Mouse (Mus musculus) frontal cortex, postnatal 14 days (tissue): ENCODE measurements around the gene Sumo3.

Source experiments
- DNase-seq, 2 experiments: peaks; one replicate each; pipeline ENCODE4 v3.0.0; 2022; ENCODE audit warnings: low spot score in 2 of 2

Sumo3 gene

GRCm38 (mm10) chr10:77626036-77626435 lies 20.1 kb downstream of the Sumo3 start:
- no peak for DNase-seq

GRCm38 (mm10) chr10:77626591-77626990 lies 20.7 kb downstream of the Sumo3 start:
- DNase-seq, result no peak

GRCm38 (mm10) chr10:77627497-77627896 lies 21.6 kb downstream of the Sumo3 start:
- DNase-seq, result peak; percentile 57 to 81

- DNase-seq, result no peak
Measured at GRCm38 (mm10) chr10:77629163-77629562, 23.3 kb downstream of the Sumo3 start.

GRCm38 (mm10) chr10:77629970-77630369 lies 24.1 kb downstream of the Sumo3 start:
- no peak for DNase-seq

GRCm38 (mm10) chr10:77634016-77634415 lies 28.1 kb downstream of the Sumo3 start:
- no peak for DNase-seq

GRCm38 (mm10) chr10:77634452-77635231 lies 28.7 kb downstream of the Sumo3 start:
- DNase-seq, result no peak

- no peak for DNase-seq
Measured at GRCm38 (mm10) chr10:77636234-77636922, 30.5 kb downstream of the Sumo3 start.

- no peak for DNase-seq
Measured at GRCm38 (mm10) chr10:77638956-77639355, 33.1 kb downstream of the Sumo3 start.

- no peak for DNase-seq
Measured at GRCm38 (mm10) chr10:77643160-77643559, 37.3 kb downstream of the Sumo3 start.

- no peak for DNase-seq
Measured at GRCm38 (mm10) chr10:77645571-77645970, 39.7 kb downstream of the Sumo3 start.

GRCm38 (mm10) chr10:77647461-77647860 lies 41.6 kb downstream of the Sumo3 start:
- no peak for DNase-seq

- no peak for DNase-seq
Measured at GRCm38 (mm10) chr10:77647901-77648300, 42.0 kb downstream of the Sumo3 start.

- no peak for DNase-seq
Measured at GRCm38 (mm10) chr10:77652046-77652445, 46.1 kb downstream of the Sumo3 start.

- DNase-seq, result no peak
Measured at GRCm38 (mm10) chr10:77658286-77658994, 52.5 kb downstream of the Sumo3 start.

- no peak for DNase-seq
Measured at GRCm38 (mm10) chr10:77663949-77664665, 58.2 kb downstream of the Sumo3 start.

GRCm38 (mm10) chr10:77666342-77666741 lies 60.4 kb downstream of the Sumo3 start:
- DNase-seq, result no peak

- DNase-seq, result no peak
Measured at GRCm38 (mm10) chr10:77667402-77667801, 61.5 kb downstream of the Sumo3 start.
